Mouse (Mus musculus) cerebellum, adult 18-20 months (tissue): Measurements from ENCODE around the gene Zdhhc14.
A peak's percentile ranks its signal among the peaks of the same experiment; 100 is the strongest.

Experiments
- DNase-seq, 2 experiments: peaks; one replicate each; pipeline ENCODE4 v3.0.0; 2021

The Zdhhc14 gene

DNA sequence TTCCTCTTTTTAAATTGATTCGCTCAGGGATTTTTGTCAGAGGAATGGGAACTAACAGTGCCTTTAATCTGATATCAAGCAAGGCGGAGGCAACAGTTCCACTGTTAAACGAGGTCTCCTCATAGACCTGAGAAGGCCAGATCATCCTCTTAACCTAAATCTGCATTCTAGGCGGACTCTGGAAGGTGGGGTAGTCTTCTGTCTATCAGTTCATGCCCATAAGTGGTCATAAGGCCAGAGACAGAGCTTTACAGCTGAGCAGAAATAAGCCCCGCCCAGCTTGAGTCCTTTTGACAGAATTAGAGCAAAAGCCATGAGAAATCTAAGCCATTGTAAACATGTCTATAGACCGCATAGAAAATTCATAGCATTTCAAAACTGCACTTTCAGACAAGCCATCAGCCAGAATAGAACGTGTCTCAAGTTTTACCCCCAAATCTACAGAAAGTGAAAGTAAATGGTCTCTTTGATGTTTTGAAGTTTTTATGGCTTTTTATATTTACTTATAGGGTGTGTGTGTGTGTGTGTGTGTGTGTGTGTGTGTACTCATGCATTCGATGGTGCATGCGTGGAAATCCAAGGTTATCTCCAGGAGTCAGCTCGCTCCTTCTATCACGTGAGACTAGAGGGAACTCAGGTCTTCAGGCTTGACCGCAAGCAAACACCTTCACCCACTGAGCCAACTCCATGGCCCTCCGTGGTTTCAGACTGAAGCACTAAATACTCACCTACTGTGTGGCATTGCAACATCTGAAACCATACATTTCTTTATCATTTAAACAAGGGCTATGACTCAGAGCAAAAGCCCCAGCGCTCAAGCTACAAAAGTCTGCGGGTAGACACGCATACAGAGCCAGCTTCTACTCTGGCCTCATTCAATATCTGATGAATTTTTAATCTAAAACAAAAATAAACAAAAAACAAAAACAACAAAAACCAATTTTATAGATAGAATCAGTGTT lies 255.5 kb downstream of the Zdhhc14 start:
- DNase-seq, result no peak

DNA sequence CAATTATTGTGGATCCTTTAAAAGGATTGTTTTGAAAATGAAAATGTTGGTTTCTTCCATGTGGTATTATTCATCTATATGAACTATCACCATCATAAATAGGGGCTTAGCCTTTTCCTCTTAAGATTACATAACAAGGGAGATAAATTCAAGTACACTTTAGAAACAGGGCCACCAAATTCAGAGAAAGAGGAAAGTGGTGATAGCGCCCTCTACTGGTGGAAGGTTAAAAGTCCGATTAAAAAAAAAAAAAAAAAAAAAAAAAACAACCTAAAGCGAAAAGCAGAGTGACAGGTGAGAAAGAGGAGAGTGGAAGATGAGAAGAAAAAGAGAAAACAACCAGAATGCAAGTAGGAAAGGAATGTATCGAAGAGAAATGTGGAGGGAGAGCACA lies 256.1 kb downstream of the Zdhhc14 start:
- peak; percentile 31 to 63 for DNase-seq

DNA sequence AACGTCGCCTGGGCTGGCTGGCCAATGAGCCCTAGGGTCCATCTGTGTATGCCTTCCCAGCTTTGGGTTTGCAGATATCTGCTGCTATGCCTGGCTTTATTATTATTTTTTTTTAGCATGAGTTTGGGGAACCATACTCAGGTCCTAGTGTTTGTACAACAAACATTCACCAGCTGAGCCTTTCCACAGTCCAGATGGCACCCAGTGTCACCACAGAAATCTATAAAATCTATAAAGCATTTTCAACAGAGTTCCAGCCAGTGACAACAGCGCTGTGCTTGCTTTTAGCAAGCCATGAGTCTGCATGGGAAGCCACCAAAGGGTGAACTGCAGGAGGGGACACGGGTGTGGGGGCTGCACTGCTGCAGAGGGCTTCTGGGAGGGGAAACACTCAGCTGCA lies 257.9 kb downstream of the Zdhhc14 start:
- DNase-seq, result no peak

DNA sequence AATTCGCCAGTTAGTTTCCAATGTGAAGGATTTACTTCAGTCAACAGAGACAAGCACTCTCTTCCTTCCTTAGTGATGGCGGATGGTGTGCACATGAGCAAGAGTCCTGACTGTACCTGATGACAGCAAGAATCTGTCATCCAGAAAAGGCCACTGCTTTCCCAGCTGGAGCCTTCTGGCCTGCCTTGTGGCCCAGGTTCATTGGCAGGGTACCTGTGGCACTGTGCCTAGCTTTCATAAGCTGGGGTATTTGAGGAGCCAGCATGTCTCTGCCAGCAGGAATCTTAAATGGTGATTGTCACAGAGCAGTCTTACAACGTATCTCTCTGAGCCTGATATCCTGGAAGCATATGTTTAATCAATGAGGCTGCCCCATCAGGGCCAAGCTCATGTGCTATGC lies 258.7 kb downstream of the Zdhhc14 start:
- peak; percentile 68 to 76 for DNase-seq

DNA sequence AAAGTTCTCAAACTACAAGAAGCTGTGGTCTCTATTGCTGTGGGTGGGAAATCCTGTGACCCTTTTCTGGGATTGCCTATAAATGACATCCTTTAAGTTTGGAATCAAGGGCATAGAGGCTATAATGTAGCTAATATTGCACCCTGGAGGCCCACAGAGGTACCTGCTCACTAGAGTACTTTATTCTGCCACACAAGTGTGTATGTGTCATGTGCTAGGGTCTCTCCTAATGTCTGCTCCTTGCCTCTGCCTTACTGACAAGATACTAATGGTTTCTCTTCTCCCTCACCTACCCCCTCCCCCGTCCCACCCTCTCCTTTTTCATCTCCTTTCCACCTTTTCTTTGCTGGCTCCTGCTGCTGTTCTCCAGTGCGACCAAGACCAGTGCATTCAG lies 260.0 kb downstream of the Zdhhc14 start:
- no peak for DNase-seq

DNA sequence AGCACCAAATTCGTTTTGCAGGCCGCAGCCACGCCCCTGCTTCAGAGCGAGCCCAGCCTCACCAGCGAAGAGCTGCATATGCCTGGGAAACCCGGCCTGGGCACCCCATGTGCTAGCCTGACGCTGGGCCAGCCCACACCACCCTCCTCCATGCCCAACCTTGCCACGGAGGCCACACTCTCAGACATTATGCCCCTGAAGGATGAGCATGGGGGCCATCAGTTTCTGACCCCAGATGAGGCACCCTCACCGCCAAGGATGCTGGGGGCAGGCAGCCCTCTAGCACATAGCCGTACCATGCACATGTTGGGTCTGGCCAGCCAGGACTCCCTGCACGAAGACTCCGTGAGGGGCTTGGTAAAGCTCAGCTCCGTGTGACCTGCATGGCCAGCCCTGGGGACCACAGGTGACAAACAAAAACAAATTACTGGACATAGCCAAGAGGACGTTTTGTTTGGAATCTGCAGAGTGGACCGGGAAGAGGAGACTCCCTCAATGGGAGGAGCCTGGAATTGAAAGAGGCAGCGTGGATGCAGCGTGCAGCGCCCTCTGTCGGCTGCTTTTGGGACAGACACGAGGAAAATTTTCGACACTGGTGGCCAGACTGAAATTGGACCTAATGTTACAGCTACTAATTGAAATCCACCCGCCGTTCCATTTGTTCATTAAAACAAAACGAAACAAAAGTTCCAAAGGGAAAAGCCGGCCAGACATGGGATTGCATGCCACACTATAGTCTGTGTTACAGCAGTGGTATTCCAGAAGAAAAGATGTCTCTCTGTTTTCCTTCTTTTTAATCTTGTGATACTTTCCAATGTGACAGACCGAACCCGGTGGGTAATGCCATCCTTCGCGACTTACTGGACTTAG lies 260.6 kb downstream of the Zdhhc14 start:
- DNase-seq, result peak; percentile 81 to 91

DNA sequence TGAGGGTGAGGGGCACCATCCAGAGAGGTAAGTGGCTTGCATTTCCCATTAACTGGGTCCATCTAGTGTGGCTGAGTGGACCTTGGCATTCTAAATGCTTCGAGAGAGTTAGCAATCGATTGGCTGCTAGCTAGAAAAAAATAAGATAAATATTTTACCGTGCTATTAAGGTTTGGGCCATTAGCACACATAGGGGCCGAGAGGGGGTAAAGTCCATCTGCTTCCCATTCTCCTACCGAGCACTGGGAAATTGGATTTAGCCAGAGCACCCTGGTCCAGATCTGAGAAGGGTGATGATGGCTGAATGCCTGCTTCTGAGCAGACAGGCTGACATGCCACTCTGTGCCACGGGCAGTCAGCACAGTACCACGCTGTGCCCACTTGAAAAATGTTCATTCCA lies 263.1 kb downstream of the Zdhhc14 start:
- no peak for DNase-seq

DNA sequence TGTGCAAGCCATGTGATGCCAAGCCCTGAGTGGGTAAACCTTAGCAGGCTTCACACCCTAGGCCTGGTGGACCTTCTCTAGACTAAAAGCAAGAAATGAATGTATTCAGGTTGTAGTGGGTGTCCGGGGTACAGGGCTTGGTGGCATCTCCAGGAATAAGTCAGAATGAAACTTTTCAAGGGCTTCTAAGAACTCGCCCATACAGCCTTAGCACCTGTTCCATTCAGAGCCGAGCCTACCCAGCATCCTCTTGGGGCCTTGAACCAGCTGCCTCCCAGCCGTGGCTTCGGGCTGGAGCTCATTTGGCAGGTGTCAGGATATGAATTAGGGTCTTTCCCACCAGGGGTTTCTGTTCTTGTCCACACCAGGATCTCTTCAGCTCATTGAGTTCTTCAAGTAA lies 263.7 kb downstream of the Zdhhc14 start:
- DNase-seq, result no peak

DNA sequence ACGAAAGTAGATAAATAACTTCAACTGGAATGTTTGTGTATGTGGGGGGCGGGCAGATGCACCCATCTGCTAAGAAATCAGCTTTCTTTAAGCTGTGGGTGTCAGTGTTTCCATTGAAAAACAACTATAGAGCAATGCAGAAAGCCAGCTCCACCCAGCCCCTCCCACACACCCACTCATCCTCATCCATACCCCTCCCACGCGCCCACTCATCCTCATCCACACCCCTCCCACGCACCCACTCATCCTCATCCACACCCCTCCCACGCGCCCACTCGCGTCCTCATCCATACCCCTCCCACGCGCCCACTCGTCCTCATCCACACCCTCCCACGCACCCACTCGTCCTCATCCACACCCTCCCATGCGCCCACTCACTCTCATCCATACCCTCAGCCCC lies 264.5 kb downstream of the Zdhhc14 start:
- DNase-seq, result no peak

DNA sequence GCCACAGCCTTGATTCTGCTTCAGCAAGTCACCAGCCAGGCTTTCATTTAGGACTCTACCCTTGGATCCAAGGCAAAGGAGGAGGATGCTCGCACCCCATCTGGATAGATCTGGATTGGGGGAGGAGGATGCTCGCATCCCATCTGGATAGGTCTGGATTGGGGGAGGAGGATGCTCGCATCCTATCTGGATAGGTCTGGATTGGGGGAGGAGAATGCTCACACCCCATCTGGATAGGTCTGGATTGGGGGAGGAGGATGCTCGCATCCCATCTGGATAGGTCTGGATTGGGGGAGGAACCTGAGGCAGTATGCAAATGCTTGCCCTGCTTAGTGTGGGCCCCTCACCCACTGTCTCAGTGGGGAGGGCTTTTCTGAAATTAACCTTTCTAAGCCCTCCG lies 271.4 kb downstream of the Zdhhc14 start:
- DNase-seq, result no peak

DNA sequence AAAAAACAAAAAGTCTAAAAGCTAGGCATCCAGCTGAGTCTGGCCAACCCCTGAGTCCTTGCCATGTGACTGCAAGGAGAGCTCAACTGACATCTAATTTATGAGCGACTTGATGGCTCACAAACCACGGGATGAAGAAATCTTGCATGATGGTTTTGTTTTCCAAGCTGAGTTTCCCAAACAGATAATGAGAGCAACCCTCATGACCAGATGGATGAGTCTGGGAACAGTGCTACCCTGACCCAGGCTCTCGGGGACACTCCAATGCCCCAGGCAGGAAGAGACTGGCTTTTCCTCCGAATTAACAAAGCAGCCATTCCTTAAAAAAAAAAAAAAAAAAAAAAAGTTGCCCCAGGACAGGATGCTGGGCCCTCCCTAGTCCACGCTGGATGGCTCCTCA lies 271.9 kb downstream of the Zdhhc14 start:
- DNase-seq, result no peak

DNA sequence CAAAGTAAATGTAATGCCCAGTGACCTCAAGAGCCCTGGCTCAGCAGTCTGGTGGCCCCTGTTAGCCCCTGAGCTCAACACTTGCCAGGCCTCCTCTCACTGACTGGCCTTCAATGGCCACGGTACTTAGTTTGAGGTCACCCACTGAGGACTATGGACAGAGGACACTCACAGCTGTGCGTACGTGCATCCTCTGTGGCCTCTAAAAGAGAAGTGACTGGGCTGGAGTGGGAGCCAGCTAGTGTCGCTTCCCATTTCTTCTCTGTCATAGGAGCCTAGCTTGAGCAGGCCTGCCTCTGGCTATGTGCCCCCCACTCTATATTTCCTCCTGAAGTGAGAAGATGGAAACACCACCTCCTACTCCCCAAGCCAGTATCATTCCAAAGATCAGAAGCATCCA lies 273.4 kb downstream of the Zdhhc14 start:
- no peak for DNase-seq

DNA sequence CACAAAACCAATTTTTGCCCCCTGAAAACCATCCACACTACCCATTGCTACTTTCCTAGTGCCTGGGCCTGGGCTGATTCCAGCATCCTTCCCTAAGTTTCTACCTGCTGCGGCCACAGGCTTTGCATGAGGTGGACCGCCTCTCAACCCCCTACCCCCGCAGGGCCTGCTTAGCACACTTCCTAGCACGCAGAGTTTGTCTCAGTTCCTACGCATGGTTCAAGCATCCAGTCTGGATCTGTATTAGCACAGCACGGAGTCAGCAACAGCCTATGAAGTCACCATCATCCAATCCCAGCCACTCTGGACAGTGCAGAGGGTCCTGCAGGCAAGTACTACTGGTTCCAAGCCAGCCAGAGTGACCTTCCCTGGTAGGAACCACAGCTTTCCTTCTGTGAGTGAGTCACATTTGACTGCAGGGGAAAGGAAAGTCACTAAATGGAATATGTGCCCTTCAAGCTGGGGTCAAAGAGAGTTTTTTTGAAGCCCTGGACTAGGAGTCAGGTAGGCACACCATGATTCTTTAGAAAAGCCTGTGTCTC lies 275.9 kb downstream of the Zdhhc14 start:
- no peak for DNase-seq

DNA sequence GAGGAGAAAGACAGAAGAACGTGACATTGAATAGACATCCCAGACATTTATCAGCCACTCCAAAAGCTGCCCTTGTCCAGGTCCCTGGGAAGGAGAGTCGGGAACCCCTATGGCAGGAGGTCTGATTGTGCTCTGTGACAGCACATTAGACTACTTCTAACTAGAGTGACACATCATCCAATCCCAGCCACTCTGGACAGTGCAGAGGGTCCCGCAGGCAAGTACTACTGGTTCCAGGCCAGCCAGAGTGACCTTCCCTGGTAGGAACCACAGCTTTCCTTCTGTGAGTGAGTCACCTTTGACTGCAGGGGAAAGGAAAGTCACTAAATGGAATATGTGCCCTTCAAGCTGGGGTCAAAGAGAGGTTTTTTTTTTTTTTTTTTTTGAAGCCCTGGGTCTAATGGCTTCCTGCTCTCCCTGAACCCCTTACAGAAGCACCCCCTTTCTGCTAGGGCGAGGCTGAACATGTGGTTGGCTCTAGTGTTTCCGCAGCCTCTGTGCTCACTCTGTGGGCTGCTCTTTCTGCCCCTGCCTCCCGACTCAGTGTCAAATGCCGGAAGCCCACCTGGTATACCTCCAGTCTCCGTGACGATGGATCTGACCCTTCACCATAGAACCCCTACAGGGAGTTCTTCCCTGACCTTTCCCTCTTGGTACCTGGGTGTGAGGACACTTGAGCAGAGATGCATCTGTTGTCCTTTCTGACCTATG lies 276.6 kb downstream of the Zdhhc14 start:
- DNase-seq, result no peak

DNA sequence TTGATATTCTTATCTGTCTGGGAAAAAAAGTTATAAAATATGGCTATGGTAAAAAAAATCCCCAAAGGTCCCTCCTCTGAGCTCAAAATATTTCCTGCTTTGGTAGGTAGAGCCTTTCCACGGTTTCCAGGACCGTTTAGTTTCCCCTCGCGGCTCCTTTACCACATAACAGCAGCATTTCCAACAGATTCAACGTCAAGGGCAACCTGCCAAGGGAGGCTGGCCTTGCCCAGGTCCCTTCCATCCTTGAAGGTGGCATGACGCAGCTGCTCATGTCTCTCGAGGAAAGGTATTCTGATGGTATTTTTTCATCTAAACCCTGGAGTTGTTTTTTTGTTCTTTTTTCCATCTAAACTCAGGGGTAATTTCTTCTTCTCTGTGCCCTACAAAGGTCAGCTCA lies 277.4 kb downstream of the Zdhhc14 start:
- peak; percentile 33 to 44 for DNase-seq

DNA sequence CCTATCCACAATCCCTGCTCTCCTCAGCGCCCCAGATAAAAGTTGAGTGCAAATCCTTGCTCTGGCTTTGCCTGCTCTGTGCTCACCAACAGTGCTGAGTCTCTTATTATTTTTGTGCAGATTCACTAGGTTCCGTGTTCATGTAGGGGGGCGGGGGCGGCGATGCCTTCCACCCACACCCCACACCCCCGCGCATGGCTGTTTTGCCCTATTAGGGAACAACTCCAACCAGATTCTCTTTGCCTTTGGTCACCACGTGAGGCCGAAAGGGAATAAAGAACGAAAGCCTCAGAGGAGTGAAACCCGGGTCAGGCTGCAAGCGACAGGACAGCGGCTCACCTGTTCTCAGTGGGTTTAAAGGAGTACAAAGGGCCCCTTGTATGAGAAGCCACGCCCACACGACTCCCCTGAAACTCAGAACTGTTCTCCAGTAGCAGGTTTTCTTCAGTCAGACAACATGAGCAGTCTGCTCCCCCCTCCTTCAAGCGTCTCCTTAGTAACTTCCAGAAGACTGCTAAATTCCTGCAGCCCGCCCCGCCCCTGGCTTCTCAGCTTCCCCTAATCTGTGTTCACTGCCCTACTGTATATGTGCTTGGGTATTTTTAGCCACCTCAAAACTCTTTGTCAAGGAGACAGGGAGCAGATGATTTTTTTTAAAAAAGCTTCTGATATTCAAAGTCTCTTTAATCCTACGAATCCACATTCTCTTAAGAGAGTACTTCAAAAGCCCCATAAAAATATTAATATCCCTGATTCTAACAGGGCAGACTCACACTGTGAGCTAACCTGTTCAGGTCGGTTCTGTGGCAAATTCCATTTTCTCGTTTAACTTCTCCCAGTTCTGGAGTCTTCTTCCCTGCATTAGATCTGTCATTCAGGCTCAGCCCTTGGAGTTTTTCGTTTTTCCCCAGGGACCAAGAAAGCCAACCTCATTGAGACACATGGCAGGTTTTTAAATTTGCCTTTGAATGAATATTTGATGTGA lies 278.2 kb downstream of the Zdhhc14 start:
- no peak for DNase-seq

DNA sequence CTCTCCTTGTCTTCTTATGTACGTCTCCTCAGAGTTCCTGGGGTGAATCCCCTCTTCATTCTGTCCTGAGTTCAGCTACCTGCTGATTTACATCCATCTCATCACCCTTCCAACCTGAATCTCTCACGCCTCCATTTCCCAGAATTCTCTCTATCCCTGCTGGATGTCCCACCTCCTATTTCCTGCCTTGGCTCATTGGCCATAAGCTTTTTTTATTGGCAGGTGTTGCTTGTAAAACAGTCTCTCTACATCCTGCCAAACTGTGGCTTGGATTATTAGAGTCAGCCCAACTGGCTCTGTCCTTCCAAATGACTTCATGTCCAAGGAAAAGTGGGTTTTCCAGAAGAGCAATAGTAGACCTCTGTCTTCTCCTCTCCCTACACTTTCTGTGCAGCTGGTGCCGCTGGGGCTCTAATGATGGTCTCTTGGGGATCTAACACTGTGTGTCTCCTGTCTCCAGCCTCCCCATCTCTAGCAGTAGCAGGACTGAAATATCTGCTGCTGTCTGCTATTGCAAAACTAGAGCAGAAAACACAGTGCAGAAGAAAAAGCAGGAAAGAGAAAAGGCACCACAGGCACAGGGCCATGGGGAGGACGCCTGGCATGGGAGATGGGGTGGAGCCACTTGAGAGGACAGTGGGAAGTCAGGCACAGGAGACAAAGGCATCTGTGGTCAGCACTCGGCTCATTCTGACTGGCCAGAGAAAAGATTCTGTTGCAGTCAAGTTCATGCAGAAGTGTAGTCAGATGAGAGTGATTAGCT lies 288.0 kb downstream of the Zdhhc14 start:
- no peak for DNase-seq

DNA sequence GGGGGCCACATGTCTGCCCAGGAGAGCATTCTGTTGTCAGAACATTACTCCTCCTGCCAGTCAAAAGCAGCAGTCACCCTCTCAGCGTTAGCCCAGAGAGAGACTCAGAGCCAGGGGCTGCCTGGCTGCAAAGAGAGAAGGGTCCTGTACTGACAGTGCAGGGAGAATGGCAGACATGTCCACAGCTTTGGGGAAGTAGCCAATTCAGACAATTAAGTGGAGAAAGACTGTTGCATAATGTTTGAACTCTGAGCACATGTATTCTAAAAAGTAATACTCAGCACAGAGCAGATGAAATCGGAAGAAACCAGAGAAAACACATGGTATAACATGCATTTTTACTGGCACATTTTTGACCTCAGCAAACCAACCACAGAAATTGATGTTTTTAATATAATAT lies 292.9 kb downstream of the Zdhhc14 start:
- no peak for DNase-seq

DNA sequence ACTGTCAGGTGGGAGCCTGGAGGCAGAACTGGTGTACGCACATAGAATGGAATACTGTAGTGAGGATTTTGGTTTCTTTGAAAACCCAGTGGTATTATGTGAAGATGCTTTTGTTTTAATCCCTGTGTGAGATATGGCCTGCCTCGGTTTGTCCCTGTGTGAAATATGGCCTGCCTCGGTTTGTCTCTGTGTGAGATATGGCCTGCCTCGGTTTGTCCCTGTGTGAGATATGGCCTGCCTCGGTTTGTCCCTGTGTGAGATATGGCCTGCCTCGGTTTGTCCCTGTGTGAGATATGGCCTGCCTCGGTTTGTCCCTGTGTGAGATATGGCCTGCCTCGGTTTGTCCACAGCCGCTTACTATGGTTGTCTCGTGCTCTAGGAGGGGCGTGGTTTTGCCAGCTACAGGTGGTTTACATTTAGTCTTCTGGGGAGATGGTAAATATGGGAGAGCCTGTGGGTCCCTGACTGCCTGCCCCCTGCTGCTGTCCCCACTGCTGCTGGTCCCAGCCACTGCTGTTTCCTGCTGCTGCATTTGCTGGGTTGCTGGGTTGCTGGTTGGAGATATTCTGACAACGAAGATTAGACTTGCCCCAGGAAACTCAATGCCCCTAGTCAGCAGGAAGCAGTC lies 299.9 kb downstream of the Zdhhc14 start:
- DNase-seq, result no peak

DNA sequence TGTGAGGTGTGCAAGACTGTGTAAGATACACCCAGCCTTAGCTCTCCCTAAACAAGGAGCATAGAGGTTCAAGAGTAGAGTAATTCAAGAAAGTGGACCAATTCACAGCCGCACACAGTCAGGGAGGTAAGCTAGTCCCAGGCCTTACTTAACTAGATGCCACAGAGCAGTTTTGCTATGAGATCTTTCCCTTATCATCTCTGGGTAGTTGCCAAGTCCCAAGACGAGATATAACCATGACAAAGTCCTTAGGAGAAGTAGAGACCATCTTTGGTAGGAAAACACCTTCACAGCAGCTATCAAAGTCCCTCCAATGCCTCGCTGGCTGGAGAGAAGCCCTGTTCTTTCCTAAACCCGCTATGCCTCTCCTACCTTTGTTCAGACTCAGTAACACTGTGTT lies 301.2 kb downstream of the Zdhhc14 start:
- no peak for DNase-seq
